Mouse (Mus musculus) bone marrow macrophage, adult 2 months (primary cell): ENCODE data around the gene Ube2o.

ENCODE experiments used
- CTCF ChIP-seq: IDR thresholded peaks from 2 replicates; pipeline ENCODE4 v1.5.1; 2012; ENCODE audit warnings: low read depth, mild to moderate bottlenecking, low read length, moderate library complexity
- POLR2A ChIP-seq: IDR thresholded peaks from 2 replicates; pipeline ENCODE4 v1.6.1; 2012; ENCODE audit warnings: mild to moderate bottlenecking, low read depth, low read length, borderline replicate concordance

GRCm38 (mm10) chr11:116592428-116592827 is 11.2 kb upstream of the Ube2o start:
- TF ChIP-seq CTCF, result peak; percentile 72
- no peak for TF ChIP-seq POLR2A
